Mouse (Mus musculus) skeletal muscle tissue, adult 2 months (tissue): ENCODE data around the gene Hdac4.

Source experiments
- DNase-seq: peaks from one replicate; pipeline ENCODE4 v3.0.0-alpha.2; 2012; ENCODE audit warnings: low read depth, low spot score

The Hdac4 gene

GRCm38 (mm10) chr1:91968710-91969379, 226.7 kb downstream of the Hdac4 start:
- DNase-seq = no peak

- DNase-seq = peak; percentile 80
Observed at GRCm38 (mm10) chr1:91967041-91967440, 228.5 kb downstream of the Hdac4 start.

- no peak for DNase-seq
Observed at GRCm38 (mm10) chr1:91964486-91965335, 230.8 kb downstream of the Hdac4 start.

GRCm38 (mm10) chr1:91962256-91962655, 233.2 kb downstream of the Hdac4 start:
- peak; percentile 50 for DNase-seq

- DNase-seq = no peak
Observed at GRCm38 (mm10) chr1:91961231-91961630, 234.3 kb downstream of the Hdac4 start.

- no peak for DNase-seq
Observed at GRCm38 (mm10) chr1:91959891-91960290, 235.6 kb downstream of the Hdac4 start.

- no peak for DNase-seq
Observed at GRCm38 (mm10) chr1:91959044-91959443, 236.5 kb downstream of the Hdac4 start.

- no peak for DNase-seq
Observed at GRCm38 (mm10) chr1:91956229-91956628, 239.3 kb downstream of the Hdac4 start.

- DNase-seq = no peak
Observed at GRCm38 (mm10) chr1:91954954-91955353, 240.5 kb downstream of the Hdac4 start.

GRCm38 (mm10) chr1:91952912-91953311, 242.6 kb downstream of the Hdac4 start:
- no peak for DNase-seq

- DNase-seq = no peak
Observed at GRCm38 (mm10) chr1:91947441-91947840, 248.1 kb downstream of the Hdac4 start.

GRCm38 (mm10) chr1:91942583-91942982, 252.9 kb downstream of the Hdac4 start:
- no peak for DNase-seq

- DNase-seq = no peak
Observed at GRCm38 (mm10) chr1:91942031-91942430, 253.5 kb downstream of the Hdac4 start.

- peak; percentile 36 for DNase-seq
Observed at GRCm38 (mm10) chr1:91941094-91941493, 254.4 kb downstream of the Hdac4 start.

- DNase-seq = peak; percentile 27
Observed at GRCm38 (mm10) chr1:91935171-91935570, 260.3 kb downstream of the Hdac4 start.

- no peak for DNase-seq
Observed at GRCm38 (mm10) chr1:91933681-91934080, 261.8 kb downstream of the Hdac4 start.

GRCm38 (mm10) chr1:91932221-91932620, 263.3 kb downstream of the Hdac4 start:
- no peak for DNase-seq

GRCm38 (mm10) chr1:91931786-91932185, 263.7 kb downstream of the Hdac4 start:
- no peak for DNase-seq

- DNase-seq = peak; percentile 81
Observed at GRCm38 (mm10) chr1:91931196-91931595, 264.3 kb downstream of the Hdac4 start.

GRCm38 (mm10) chr1:91929051-91929450, 266.4 kb downstream of the Hdac4 start:
- no peak for DNase-seq

GRCm38 (mm10) chr1:91927536-91928315, 267.8 kb downstream of the Hdac4 start:
- DNase-seq = no peak

- no peak for DNase-seq
Observed at GRCm38 (mm10) chr1:91923567-91923966, 271.9 kb downstream of the Hdac4 start.
